Mouse (Mus musculus) megakaryocyte, embryonic 14.5 days (primary cell): Measurements from ENCODE around the gene Gm826.

Source experiments
- FLI1 ChIP-seq: IDR thresholded peaks from 2 replicates; pipeline ENCODE4 v1.6.1; 2012; ENCODE audit warnings: low read length, inconsistent platforms, mixed read lengths
- GATA1 ChIP-seq: IDR thresholded peaks from 3 replicates; pipeline ENCODE4 v1.6.1; 2012; ENCODE audit warnings: mixed read lengths, low read length, inconsistent platforms, borderline replicate concordance

DNA sequence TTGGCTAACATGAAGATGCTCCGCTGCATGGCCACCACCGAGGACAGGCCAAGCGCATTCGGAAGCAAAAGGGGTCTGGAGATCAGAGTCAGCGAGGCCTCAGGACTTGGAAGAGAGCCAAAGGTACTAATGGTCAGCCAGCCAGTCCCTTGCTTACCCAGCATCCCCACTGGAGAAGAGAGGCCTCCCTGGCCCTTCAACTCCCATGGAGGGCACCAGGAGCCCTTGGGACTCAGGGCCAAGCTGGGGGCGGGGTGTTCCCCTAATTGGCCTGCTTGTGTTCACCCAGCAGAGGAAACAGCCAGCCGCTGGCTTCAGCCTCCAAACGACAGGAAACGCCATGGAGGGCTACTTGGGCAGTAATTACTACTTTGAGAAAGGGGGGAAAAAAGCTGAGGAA, 5.1 kb downstream of the Gm826 start:
- no peak for TF ChIP-seq GATA1
- no peak for TF ChIP-seq FLI1
